Mouse (Mus musculus): ENCODE results near the gene Slc25a47.
"Not testable (repeated sequence)": the region's sequence is repeated elsewhere in the genome, so short reads cannot be mapped to it uniquely, and the experiment has no call there.

Slc25a47 gene

DNA sequence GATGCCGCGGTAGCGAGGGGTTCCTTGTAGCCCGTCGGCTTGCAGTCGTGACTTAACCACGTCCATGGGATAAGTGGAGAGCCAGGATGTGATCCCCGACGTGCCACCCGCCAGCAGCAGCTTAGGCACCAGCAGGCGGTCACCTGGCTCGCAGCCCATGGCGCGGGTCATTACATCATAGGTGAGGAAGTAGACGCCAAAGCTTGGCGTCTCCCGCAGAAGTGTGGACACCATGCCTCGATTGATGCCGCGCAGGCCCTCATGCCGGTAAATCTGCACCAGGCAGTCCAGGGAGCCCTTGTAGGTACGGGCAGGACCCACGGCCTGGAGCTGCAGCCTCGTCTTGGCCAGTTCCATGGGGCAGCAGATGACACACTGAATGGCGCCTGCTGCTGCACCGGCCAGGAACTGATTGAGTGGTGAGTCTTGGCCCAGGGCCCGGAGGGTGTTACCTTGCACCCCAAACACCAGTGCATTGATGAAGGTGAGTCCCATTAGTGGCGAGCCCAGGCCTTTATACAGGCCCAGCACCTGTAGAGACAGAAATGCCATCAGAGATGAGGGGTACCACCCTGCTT, 8.8 kb upstream of the Slc25a47 start:
- no peak for DNase-seq (ENCODE audit: low spot score)

GRCm38 (mm10) chr12:108827641-108828040, 8.2 kb upstream of the Slc25a47 start:
- DNase-seq (ENCODE audit: low spot score) = no peak

- DNase-seq (ENCODE audit: low spot score) = no peak
Observed at GRCm38 (mm10) chr12:108829636-108830035, 6.2 kb upstream of the Slc25a47 start.

GRCm38 (mm10) chr12:108830358-108830757, 5.5 kb upstream of the Slc25a47 start:
- no peak for DNase-seq (ENCODE audit: low spot score)

DNA sequence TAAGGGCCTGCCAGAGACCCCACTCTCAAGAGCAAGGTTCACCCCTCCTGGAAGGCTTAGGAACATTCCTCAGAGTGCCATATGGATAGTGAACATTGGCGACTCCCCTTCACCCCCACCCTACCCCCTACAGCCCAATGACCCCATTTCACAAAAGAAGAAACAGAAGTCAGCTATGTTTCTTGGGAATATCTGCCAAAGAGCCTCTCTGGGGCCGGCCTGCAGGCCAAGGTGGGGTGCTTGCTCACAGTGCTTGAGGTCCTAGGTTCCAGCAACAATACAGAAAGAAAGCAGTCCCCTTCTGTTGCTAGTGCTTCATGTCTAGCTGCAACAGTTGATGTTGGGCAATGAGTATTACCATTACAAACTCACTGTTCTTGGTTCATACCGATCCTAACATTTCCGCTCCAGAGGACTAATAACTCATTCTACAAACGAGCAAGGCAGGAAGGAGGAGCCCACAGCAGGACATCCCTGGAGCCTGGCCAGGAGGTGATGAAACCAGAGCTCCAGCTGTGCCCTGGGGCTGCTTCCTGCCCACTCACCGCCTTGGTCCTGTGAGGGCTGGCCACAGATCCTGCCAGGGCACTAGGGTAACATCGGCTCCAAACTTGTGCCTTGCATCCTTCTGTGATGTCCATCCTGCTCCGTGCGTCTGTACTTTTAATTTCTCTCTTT, 3.7 kb upstream of the Slc25a47 start:
- DNase-seq (ENCODE audit: low spot score) = peak; percentile 79

- DNase-seq (ENCODE audit: low spot score) = no peak
Observed at GRCm38 (mm10) chr12:108832851-108833250, 3.0 kb upstream of the Slc25a47 start.

DNA sequence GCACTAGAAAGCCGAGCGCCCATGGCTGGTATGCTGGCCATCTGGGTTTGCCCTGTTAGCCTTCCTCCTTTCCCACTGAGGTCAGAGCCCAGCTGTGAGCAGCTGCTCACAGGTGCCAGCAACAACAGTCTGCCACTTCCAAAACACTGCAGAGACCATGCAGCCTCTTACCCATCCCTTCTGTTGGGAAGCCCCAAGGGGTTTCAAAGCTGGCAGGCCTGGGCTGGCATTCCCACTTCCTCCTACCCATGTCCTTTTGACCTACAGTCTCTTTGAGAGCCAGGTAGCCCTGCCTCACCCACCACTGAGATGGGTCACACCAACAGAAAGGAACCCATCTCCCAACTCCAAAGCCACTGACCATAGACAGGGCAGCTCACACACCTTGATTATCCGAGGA, 2.4 kb upstream of the Slc25a47 start:
- no peak for DNase-seq (ENCODE audit: low spot score)

DNA sequence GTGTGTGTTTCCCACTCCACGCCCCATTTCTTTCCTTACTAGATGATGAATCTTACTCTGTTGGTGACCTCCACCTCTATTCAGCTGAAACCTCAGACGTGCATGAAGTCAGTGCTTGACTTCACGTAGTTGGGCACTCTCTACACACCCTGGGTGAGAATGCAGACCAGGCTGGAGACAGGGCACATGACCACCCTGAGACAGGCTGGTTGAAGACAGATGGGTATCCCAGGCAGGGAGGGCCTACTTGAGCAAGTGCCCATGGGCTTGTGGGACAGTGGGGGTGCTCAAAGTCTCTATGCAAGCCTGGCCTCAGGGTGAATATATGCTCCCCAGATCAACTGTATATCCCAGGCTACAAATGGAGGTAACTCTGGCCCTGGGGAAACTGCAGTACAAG, 1.5 kb upstream of the Slc25a47 start:
- no peak for DNase-seq (ENCODE audit: low spot score)

DNA sequence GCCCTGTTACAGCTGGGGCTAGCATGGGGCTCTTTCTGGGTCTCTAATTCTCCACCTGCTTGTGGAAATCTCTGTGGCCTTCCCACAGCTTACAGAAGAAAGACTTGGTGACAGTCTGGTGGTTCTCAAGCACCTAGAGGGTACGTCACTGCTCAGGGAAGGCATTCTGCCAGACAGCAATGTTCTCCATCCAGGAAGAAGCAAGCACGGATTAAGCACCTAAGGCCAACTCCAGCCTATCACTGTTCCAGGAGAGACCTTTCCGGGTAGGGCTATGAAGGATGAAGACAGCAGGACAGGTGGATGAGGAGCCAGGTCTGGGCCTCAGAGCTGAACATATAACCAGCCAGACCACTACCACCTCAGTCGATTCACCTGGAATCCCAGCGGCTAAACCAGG, 1.1 kb upstream of the Slc25a47 start:
- DNase-seq (ENCODE audit: low spot score) = no peak

- no peak for DNase-seq (ENCODE audit: low spot score)
Observed at GRCm38 (mm10) chr12:108835208-108835839, 522 bp upstream of the Slc25a47 start.

DNA sequence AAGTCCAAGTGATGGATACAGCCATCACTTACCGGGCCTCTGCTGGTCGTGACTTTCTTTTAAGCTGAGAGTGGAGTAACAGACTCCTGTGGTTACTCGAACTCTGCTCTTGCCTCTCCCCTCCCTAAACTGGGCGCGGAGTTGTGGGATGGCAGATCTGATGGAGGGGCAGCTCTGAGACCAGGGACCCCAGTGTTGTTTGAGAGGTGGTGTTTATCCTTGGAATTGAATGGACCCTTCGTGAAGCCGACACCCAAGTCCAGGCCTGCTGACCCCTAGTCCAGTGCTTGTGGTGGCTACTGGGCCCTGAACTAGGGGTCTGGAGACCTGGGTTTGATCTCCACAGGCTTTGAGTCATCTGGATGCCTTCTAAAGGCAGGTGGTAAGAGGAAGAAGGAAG, 876 bp downstream of the Slc25a47 start:
- DNase-seq (ENCODE audit: low spot score) = no peak

- no peak for DNase-seq (ENCODE audit: low spot score)
Observed at GRCm38 (mm10) chr12:108841181-108841580, 5.3 kb downstream of the Slc25a47 start.

- no peak for DNase-seq (ENCODE audit: low spot score)
Observed at GRCm38 (mm10) chr12:108842663-108843062, 6.8 kb downstream of the Slc25a47 start.

DNA sequence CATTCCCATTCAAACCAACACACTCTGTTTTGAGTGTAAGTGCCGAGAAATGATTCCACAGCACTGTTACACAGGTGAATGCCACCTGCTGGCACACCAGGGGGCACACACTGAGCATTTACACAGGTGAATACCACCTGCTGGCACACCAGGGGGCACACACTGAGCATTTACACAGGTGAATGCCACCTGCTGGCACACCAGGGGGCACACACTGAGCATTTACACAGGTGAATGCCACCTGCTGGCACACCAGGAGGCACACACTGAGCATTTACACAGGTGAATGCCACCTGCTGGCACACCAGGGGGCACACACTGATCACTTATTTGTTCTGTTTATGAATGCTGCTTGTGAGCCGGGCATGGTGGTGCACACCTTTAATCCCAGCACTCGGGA, 12.2 kb downstream of the Slc25a47 start:
- not testable (repeated sequence) for DNase-seq (ENCODE audit: low spot score)

GRCm38 (mm10) chr12:108849488-108850022, 13.7 kb downstream of the Slc25a47 start:
- DNase-seq (ENCODE audit: low spot score) = no peak

DNA sequence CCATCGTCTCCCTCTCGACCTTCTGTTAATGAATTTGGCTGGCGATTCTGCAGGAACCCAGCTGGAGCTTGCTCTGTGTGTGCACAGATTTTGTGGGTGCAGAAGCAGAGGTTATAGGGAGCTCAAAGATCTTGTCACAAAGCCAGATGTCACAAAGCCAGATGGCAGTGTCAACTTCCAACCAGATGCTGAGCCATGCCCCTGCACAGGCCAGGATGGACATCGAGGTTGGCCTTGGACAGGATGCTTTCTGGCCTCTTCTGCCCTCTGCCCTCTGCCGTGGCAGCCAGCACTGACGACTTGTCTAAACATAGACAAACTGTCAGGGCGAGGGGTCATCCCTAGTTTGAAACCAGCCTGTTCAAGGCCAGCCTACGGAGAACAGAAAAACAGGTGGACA, 14.3 kb downstream of the Slc25a47 start:
- no peak for DNase-seq (ENCODE audit: low spot score)

DNA sequence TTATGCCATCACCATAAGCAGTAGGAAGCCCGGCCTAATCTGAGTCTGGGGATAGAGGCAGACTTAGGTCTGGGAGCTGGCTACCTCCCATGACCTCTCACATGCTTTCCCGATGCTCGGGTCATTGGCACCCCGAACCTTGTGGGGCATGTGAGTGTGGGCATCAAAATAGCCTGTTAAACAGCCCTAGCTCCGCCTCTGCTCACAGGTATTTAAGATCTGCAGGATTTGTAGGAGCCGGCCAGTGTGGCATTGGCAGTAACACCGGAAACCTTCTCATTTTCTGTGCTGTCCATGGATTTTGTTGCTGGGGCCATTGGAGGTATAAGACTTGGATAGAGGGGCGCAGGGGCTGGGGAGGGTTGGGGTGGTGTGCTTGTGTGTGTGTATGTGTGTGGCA, 15.0 kb downstream of the Slc25a47 start:
- DNase-seq (ENCODE audit: low spot score) = no peak

DNA sequence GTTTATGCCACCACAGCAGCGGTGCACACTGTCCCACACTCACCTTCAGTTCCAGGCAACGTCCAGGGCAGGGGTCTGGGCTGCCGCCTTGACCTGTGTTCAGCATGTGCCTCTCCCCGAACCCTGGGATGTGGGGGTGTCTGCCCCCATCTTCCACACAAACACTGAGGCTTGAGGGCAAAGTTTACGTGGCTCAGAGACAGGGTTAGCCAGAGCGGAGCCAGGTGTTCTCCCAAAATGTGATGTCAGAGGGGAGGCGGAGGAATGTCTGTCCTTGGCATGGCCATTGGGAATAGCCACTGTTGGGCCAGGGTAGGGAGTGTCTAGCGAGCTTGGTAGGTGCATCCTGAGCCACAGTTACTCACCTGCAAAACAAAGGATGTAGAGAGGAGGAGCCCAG, 17.0 kb downstream of the Slc25a47 start:
- no peak for DNase-seq (ENCODE audit: low spot score)

DNA sequence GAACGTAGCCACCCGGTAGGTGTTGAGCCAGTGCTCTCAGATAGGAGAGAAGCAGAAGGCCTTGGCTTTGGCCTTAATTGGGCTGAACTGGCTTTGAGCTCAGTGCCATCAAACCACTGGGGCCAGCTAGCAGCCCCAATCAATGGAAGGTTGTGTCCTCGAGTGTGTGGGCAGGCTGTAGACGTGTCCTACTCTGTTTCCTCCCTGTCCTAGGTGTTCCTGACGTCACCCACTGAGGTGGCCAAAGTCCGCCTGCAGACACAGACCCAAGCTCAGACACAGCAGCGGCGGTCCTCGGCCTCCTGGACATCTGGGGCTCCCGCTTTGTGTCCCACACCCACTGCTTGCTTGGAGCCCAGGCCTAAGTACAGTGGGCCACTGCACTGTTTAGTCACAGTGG, 19.2 kb downstream of the Slc25a47 start:
- no peak for DNase-seq (ENCODE audit: low spot score)

DNA sequence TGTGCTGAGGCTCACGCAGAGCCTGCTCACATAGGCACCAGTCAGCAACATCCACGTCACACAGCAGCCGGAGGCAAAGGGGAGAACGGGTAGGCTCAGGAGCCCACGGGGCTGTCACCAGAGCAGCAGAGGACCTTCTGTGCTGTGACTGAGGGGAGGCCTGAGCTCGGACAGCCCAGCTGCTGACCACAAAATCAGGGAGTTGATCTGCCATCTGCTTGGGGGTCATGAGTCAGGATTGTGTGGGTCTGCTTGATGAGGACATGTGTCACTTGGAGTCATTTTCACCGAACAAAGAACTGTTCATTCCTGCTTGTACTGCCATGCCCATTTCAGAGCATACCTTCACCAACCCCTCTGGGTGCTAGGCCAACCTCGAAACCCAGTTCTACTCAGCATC, 20.3 kb downstream of the Slc25a47 start:
- no peak for DNase-seq (ENCODE audit: low spot score)

GRCm38 (mm10) chr12:108857109-108857508, 21.3 kb downstream of the Slc25a47 start:
- DNase-seq (ENCODE audit: low spot score) = no peak

DNA sequence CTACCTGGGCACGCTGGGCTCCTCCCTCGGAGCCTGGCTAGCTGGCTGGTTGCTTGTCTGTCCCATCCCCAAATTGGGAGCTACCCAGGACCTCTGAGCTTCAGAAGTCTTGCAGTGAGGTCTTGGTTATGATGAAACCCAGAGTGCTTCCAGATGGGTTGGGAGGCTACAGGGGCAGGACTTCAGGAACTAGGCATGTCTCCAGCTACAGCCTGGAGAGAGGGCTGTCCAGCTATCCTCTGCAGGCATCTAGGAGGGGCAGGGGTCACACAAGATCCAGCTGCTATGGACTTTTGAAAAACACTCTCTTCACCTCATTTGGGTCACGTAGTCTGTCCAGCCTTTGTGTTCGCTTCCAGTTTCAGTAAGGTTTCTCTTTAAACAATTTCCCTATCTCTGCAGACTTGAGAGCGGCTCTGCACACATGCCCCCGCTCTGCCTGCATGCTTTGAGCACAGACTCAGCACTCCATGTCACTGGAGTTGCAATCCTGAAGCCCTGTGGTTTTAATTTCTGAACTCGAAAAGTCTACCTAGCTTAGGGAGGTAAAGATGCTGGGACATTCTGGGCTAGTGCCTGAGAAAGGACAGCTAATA, 21.8 kb downstream of the Slc25a47 start:
- DNase-seq (ENCODE audit: low spot score) = no peak

DNA sequence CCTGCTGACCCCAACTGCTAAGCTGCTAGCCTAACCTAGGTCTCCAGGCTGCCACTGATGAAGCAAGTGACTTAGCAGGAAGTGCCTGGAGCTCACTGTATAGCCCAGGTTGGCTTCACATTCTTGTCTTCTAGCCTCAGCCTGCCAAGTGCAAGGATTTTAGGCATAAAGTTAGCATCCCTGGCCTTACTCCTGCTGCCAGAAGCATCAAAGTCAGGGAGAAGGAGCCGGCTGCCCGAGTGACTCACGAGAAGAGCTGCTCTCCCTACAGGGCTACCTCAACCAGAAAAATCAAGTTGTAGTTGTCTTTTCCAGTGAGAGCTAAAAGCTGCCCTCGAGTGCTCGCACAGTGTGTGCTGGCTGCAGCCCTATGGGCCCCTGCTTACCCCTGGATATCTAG, 22.6 kb downstream of the Slc25a47 start:
- DNase-seq (ENCODE audit: low spot score) = no peak

Data from testis, postnatal 10 days (tissue).